Mouse (Mus musculus) midbrain, postnatal 0 days (tissue): ENCODE data around the gene Gm3415. TPM values are rescaled to one million over a fixed set of nuclear protein-coding genes. Genes with fewer than 3 reads are reported as not detected.

Experiments
- ATAC-seq: fragments of 200-750 bp; cut with Nextera tagmentation; 2 replicates; pipeline ENCODE4 v1.8.0; 2017; ENCODE audit warnings: moderate number of reproducible peaks, mild to moderate bottlenecking, moderate TSS enrichment, moderate library complexity; ENCODE audit not compliant: low FRiP score
- DNase-seq: peaks from one replicate; pipeline ENCODE4 v3.0.0-alpha.2; 2015; ENCODE audit warnings: low spot score
- H3K27ac ChIP-seq: fragments of 300-500 bp; sonication (generic); 2 replicates; pipeline ENCODE4 v1.5.1; 2014; ENCODE audit warnings: low read depth, mild to moderate bottlenecking, low read length, mixed read lengths
- H3K27me3 ChIP-seq: fragments of 300-500 bp; sonication (generic); 2 replicates; pipeline ENCODE4 v1.6.1; 2014; ENCODE audit warnings: low read length, control low read depth, mixed read lengths; ENCODE audit not compliant: insufficient read depth
- H3K36me3 ChIP-seq: fragments of 300-500 bp; sonication (generic); 2 replicates; pipeline ENCODE4 v1.6.1; 2014; ENCODE audit warnings: low read length, control low read depth, mixed read lengths; ENCODE audit not compliant: insufficient read depth
- H3K4me1 ChIP-seq: fragments of 300-500 bp; sonication (generic); 2 replicates; pipeline ENCODE4 v1.6.1; 2014; ENCODE audit warnings: mild to moderate bottlenecking, control low read depth, antibody characterized with exemption, low read length, mixed read lengths; ENCODE audit not compliant: insufficient read depth
- H3K4me2 ChIP-seq: fragments of 300-500 bp; sonication (generic); 2 replicates; pipeline ENCODE4 v1.6.1; 2014; ENCODE audit warnings: low read depth, mild to moderate bottlenecking, low read length, mixed read lengths; ENCODE audit not compliant: poor library complexity, severe bottlenecking
- H3K4me3 ChIP-seq: fragments of 300-500 bp; sonication (generic); 2 replicates; pipeline ENCODE4 v1.5.1; 2014; ENCODE audit warnings: low read depth, mild to moderate bottlenecking, low read length, moderate library complexity
- H3K9ac ChIP-seq: fragments of 300-500 bp; sonication (generic); replicated peaks from 2 replicates; pipeline ENCODE4 v1.6.1; 2014; ENCODE audit warnings: mild to moderate bottlenecking, low read length, moderate library complexity, mixed read lengths; ENCODE audit not compliant: poor library complexity, severe bottlenecking
- H3K9me3 ChIP-seq: fragments of 300-500 bp; sonication (generic); 2 replicates; pipeline ENCODE4 v1.6.1; 2016; ENCODE audit warnings: low read length, control low read depth
- CTCF ChIP-seq: IDR thresholded peaks from 2 replicates; pipeline ENCODE4 v1.5.1; 2016; ENCODE audit warnings: antibody characterized with exemption, mild to moderate bottlenecking
- WGBS: fragments of 180-500 bp; shearing (Covaris S2); extraction: QIAGEN DNeasy Blood & Tissue Kit; methylation state at CpG from one replicate; pipeline ENCODE4 v1.1.7; 2014; 5-methylcytosine and 5-hydroxymethylcytosine counted together
- polyA plus RNA-seq: library from polyadenylated mRNA; unstranded; fragments of >200 nt; fragmentation: Nextera tagmentation; extraction: Ambion mirVana; gene quantifications from 2 replicates; pipeline ENCODE4 v1.2.1, GENCODE M21; 2015
- total RNA-seq: library from RNA; depleted of rRNA; stranded (reverse); fragments of >200 nt; gene quantifications from 2 replicates; pipeline ENCODE4 v1.2.3, GENCODE M21; 2014

Gene Gm3415
- total and polyA plus RNA-seq, 2 experiments from 2014 or later, result not detected

GRCm38 (mm10) chr5:146590987-146591386 lies 35.1 kb downstream of the Gm3415 start:
- H3K4me2 ChIP-seq, result no peak overlapping the region
- TF ChIP-seq CTCF, result no peak
- DNase-seq (peak; percentile 25), ATAC-seq (no peak)
- H3K27me3 ChIP-seq, result no peaks in the 10 kb centered on the region; the same call in 1 of the 2 replicates
- 0 out of 2 replicates have a peak, but pooled peaks cover 4% of the 10 kb centered on the region for H3K9me3 ChIP-seq
- H3K4me1 ChIP-seq, result no peaks in the 10 kb centered on the region
- 50% methylated on average over 4 of the region's 4 CpGs for WGBS
- H3K4me3 ChIP-seq, result no peak overlapping the region
- no peak overlapping the region for H3K9ac ChIP-seq
- no peaks in the 10 kb centered on the region for H3K36me3 ChIP-seq
- no peak overlapping the region for H3K27ac ChIP-seq

DNA sequence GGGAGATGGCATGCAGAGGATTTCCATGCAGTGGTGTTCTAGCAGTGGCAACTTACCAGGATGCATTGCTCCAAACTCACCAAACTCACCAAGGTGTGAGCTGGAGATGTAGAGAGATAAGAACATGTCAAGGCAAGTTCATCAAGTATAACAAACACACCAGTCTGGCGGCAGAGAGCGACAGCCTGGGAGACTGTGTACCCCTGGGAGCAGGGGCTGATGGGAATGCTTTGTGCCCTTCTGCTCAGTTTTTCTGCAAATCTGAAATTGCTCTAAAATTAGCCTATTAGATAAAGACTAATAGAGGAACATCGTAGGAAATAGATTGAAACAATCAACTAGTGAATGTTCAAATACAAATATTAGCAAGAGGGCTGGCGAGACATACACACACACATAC lies 35.7 kb downstream of the Gm3415 start:
- Histone ChIP-seq H3K27ac (no peak overlapping the region), H3K36me3 (no peaks in the 10 kb centered on the region), H3K9ac (no peak overlapping the region), H3K4me2 (no peak overlapping the region), H3K4me1 (no peaks in the 10 kb centered on the region), H3K9me3 (0 out of 2 replicates have a peak, but pooled peaks cover 4% of the 10 kb centered on the region), H3K4me3 (no peak overlapping the region), H3K27me3 (no peaks in the 10 kb centered on the region; the same call in 1 of the 2 replicates)
- no peak for ATAC-seq
- no peak for TF ChIP-seq CTCF
- no peak for DNase-seq
- 86% methylated on average over 4 of the region's 4 CpGs for WGBS

DNA sequence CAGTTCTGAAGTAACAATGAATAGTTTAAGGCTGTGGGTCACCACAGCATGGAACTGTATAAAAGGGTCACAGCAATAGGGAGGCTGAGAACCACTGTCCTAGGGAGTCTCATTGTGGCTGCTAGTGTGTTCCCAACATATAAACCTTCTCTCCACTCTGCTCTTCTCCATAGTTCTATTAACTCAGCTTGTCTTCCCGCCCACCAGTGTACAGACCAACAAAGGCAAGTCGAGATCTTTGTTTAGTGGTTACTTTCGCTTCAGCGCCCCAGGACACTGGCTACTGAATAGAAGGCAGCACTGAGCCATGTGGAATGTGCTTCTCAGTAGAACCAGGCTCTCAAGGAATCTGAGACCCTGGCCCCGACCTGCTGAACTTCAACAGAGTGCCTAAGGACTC lies 36.6 kb downstream of the Gm3415 start:
- DNase-seq, result no peak
- no peak overlapping the region for H3K27ac ChIP-seq
- no peak overlapping the region for H3K9ac ChIP-seq
- H3K36me3 ChIP-seq, result no peaks in the 10 kb centered on the region
- ATAC-seq, result no peak
- H3K9me3 ChIP-seq, result 0 out of 2 replicates have a peak, but pooled peaks cover 4% of the 10 kb centered on the region
- H3K4me1 ChIP-seq, result no peaks in the 10 kb centered on the region
- 28% methylated on average over 5 of the region's 5 CpGs for WGBS
- H3K4me2 ChIP-seq, result no peak overlapping the region
- no peak for TF ChIP-seq CTCF
- H3K4me3 ChIP-seq, result no peak overlapping the region
- no peaks in the 10 kb centered on the region; the same call in 1 of the 2 replicates for H3K27me3 ChIP-seq

GRCm38 (mm10) chr5:146596612-146597502 lies 40.9 kb downstream of the Gm3415 start:
- Histone ChIP-seq H3K4me1 (no peaks in the 10 kb centered on the region), H3K36me3 (no peaks in the 10 kb centered on the region), H3K4me3 (no peak overlapping the region), H3K4me2 (no peak overlapping the region), H3K9me3 (0 out of 2 replicates have a peak, but pooled peaks cover 4% of the 10 kb centered on the region), H3K27me3 (no peaks in the 10 kb centered on the region; the same call in 1 of the 2 replicates), H3K27ac (no peak overlapping the region), H3K9ac (no peak overlapping the region)
- ATAC-seq (no peak), DNase-seq (no peak)
- WGBS, result 85% methylated on average over 18 of the region's 18 CpGs
- no peak for TF ChIP-seq CTCF

GRCm38 (mm10) chr5:146597503-146597874 lies 41.6 kb downstream of the Gm3415 start:
- no peaks in the 10 kb centered on the region for H3K4me1 ChIP-seq
- WGBS, result 93% methylated on average over 10 of the region's 10 CpGs
- no peaks in the 10 kb centered on the region; the same call in 1 of the 2 replicates for H3K27me3 ChIP-seq
- no peak overlapping the region for H3K4me2 ChIP-seq
- no peak overlapping the region for H3K4me3 ChIP-seq
- no peak overlapping the region for H3K9ac ChIP-seq
- no peaks in the 10 kb centered on the region for H3K36me3 ChIP-seq
- TF ChIP-seq CTCF, result no peak
- H3K27ac ChIP-seq, result no peak overlapping the region
- ATAC-seq, result no peak
- DNase-seq, result no peak
- 0 out of 2 replicates have a peak, but pooled peaks cover 4% of the 10 kb centered on the region for H3K9me3 ChIP-seq
